Mouse (Mus musculus): ENCODE measurements around the gene Fam25c.

- TF ChIP-seq CTCF (conservative IDR thresholded peaks at IDR 0.05 in 1 of 2, IDR thresholded peaks at IDR 0.05 in 1 of 2; ENCODE audit: low read depth in 2 of 2, low read length in 2 of 2) (no peak), POLR2A (IDR thresholded peaks at IDR 0.05; ENCODE audit: low read depth, low read length) (no peak), E2F4 (IDR thresholded peaks at IDR 0.05; ENCODE audit: insufficient replicate concordance, low read depth, low read length) (no peak), TCF12 (IDR thresholded peaks at IDR 0.05; ENCODE audit: low read depth, low read length) (no peak), NRF1 (IDR thresholded peaks at IDR 0.05; ENCODE audit: low read depth, low read length) (no peak), MAFK (IDR thresholded peaks at IDR 0.05; ENCODE audit: insufficient replicate concordance, low read length) (no peak), ETS1 (conservative IDR thresholded peaks at IDR 0.05; ENCODE audit: low read depth, low read length) (no peak), ELF1 (IDR thresholded peaks at IDR 0.05; ENCODE audit: low read depth, low read length) (no peak), EP300 (IDR thresholded peaks at IDR 0.05; ENCODE audit: low read length) (no peak), MAX (IDR thresholded peaks at IDR 0.05; ENCODE audit: low read length) (no peak), KAT2A (IDR thresholded peaks at IDR 0.05; ENCODE audit: insufficient replicate concordance, low read length) (no peak), USF2 (conservative IDR thresholded peaks at IDR 0.05; ENCODE audit: low read depth, low read length) (no peak)
These were observed at the start of gene Fam25c for GRCm38 (mm10) chr14:34355301-34355700.
